Mouse (Mus musculus): ENCODE results near the gene Foxc1.

DNA sequence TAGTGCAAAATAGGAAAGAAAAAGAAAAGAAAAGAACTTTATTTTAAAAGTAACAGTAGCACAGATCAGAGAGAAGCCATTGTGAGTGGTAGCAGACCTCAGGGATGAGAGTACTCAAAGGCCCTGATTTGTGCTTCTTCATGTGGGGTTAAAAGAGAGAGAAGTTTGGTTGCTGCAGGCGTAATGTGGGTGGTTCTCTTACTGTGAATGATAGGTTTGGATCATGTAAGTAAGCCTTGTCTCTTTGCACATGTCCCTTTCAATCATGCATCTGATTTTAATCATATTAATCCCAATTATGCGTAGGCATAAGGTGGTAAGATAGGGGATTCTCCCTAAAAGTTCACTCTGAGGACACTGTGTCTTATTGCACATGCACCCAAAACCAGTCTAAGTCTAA is 24.4 kb upstream of the Foxc1 start:
- TF ChIP-seq EP300 (IDR thresholded peaks at IDR 0.05; ENCODE audit: low read depth) (no peak), CTCF (IDR thresholded peaks at IDR 0.05; ENCODE audit: low read depth) (no peak)

Data from liver, embryonic 14.5 days (tissue).